Mouse (Mus musculus): ENCODE results near the gene Slc6a11.

DNA sequence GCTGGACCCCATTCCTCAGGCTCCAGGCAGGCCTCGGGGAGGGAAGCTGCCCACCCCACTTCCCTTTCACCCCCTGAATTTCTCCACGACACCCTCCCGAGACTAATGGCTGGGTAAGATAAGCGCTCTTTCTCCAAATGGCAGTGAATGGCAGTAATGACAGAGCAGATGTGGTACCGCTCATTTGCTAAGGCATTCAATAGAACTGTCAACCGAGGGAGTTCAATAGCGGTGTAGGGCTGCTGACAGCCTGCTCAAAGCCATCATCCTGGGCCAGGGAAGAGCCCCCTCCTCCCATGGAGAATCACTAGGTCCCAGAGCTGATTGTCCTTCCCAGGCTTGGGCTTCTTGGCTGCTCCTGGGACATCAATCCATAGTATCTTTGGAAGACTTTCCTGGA is 158.1 kb downstream of the Slc6a11 start:
- TF ChIP-seq CTCF (IDR thresholded peaks at IDR 0.05; ENCODE audit: control insufficient read depth, insufficient read depth, low read length) (no peak), POLR2A (IDR thresholded peaks at IDR 0.05; ENCODE audit: borderline replicate concordance, control insufficient read depth, low read depth, low read length) (no peak)
